Comparison of ENCODE assay signal across 9 mouse cellular contexts in genomic region chr14:14098330-14098980, GRCm38 (mm10). TPM values are rescaled to one million over a fixed set of nuclear protein-coding genes. Genes with fewer than 3 reads are reported as not detected.
A peak's percentile ranks its signal among the peaks of the same experiment; 100 is the strongest.
DNase-seq lines count a peak whose midpoint lies in the region; ATAC-seq and TF ChIP-seq lines count a peak whose summit lies in the region.
"Had no signal": no experiment of that assay in that cellular context is flagged by ENCODE, and none has a peak within 500 bp of the region (broad histone marks: within the 10 kb centered on the region; RNA-seq: fewer than 3 reads in every experiment).

No protein-coding gene starts in this region.

- peak; percentile 48 for DNase-seq in G1E (ENCODE audit: low spot score)
- peak; percentile 96 for DNase-seq in hindbrain, embryonic 11.5 days (ENCODE audit: low spot score)
- peak; percentile 89 for DNase-seq in layer of hippocampus, adult 9-10 months (ENCODE audit: low spot score)
- DNase-seq in ovary, postnatal 36 days (ENCODE audit: low spot score), result peak; percentile 77
- peak; percentile 90 for DNase-seq in thymus, postnatal 14 days

- no peak overlapping the region for H3K4me3 ChIP-seq in G1E (ENCODE audit: low read depth, low read length)
- no peak overlapping the region for H3K4me3 ChIP-seq in forebrain, embryonic 15.5 days
- no peak overlapping the region for H3K4me3 ChIP-seq in hindbrain, embryonic 11.5 days (ENCODE audit: low read depth, low read length)
- no peak overlapping the region for H3K4me3 ChIP-seq in lung, embryonic 16.5 days (ENCODE audit: low read length)
- H3K4me3 ChIP-seq: limb, embryonic 15.5 days had no signal

- no peak overlapping the region for H3K4me2 ChIP-seq in forebrain, embryonic 15.5 days (replicated peaks)
- no peak overlapping the region for H3K4me2 ChIP-seq in hindbrain, embryonic 11.5 days (replicated peaks; ENCODE audit: low read depth, low read length)
- H3K4me2 ChIP-seq in lung, embryonic 16.5 days (ENCODE audit: low read depth, low read length), result no peak overlapping the region
- H3K4me2 ChIP-seq: limb, embryonic 15.5 days had no signal

- 26% methylated on average over 10 of the region's 10 CpGs for WGBS in forebrain, embryonic 15.5 days
- WGBS in hindbrain, embryonic 11.5 days, result 29% methylated on average over 10 of the region's 10 CpGs
- WGBS in lung, embryonic 16.5 days, result 28% methylated on average over 10 of the region's 10 CpGs

- H3K27me3 ChIP-seq in G1E (ENCODE audit: insufficient read depth, low read length), result no peaks in the 10 kb centered on the region
- H3K27me3 ChIP-seq in forebrain, embryonic 15.5 days, result no peaks in the 10 kb centered on the region
- no peaks in the 10 kb centered on the region for H3K27me3 ChIP-seq in hindbrain, embryonic 11.5 days (ENCODE audit: control insufficient read depth, insufficient read depth, low read length)
- H3K27me3 ChIP-seq in lung, embryonic 16.5 days (ENCODE audit: control insufficient read depth, insufficient read depth, low read depth, low read length), result no peaks in the 10 kb centered on the region
- H3K27me3 ChIP-seq: limb, embryonic 15.5 days had no signal

- no peak overlapping the region for H3K9ac ChIP-seq in forebrain, embryonic 15.5 days (replicated peaks)
- no peak overlapping the region for H3K9ac ChIP-seq in hindbrain, embryonic 11.5 days (ENCODE audit: low read depth, low read length)
- no peak overlapping the region for H3K9ac ChIP-seq in lung, embryonic 16.5 days (ENCODE audit: low read length)
- H3K9ac ChIP-seq: limb, embryonic 15.5 days had no signal

- H3K36me3 ChIP-seq in G1E (replicated peaks), result peaks cover 77% of the 10 kb centered on the region
- peaks cover 15% of the 10 kb centered on the region for H3K36me3 ChIP-seq in forebrain, embryonic 15.5 days
- H3K36me3 ChIP-seq in hindbrain, embryonic 11.5 days (ENCODE audit: control insufficient read depth, insufficient read depth, low read length), result 0 out of 2 replicates have a peak, but pooled peaks cover 5% of the 10 kb centered on the region
- H3K36me3 ChIP-seq in lung, embryonic 16.5 days (ENCODE audit: control insufficient read depth, insufficient read depth, low read length), result peaks cover 27% of the 10 kb centered on the region

- ATAC-seq in G1E (ENCODE audit: extremely low read depth, insufficient number of reproducible peaks, low FRiP score, poor library complexity, severe bottlenecking), result peak; percentile 92
- ATAC-seq in cerebellum, adult (ENCODE audit: insufficient number of reproducible peaks, low FRiP score, low TSS enrichment), result peak; percentile 75
- peak; percentile 82 for ATAC-seq in forebrain, embryonic 15.5 days (replicated peaks)
- ATAC-seq in hindbrain, embryonic 11.5 days (ENCODE audit: low FRiP score), result peak; percentile 84
- peak; percentile 69; the same call in 1 of the 2 replicates for ATAC-seq in lung, embryonic 16.5 days (ENCODE audit: low read depth)

- peaks cover 11% of the 10 kb centered on the region; the same call in 1 of the 2 replicates for H3K4me1 ChIP-seq in G1E (ENCODE audit: insufficient read depth, low read depth, low read length)
- H3K4me1 ChIP-seq in forebrain, embryonic 15.5 days, result no peaks in the 10 kb centered on the region
- no peaks in the 10 kb centered on the region for H3K4me1 ChIP-seq in hindbrain, embryonic 11.5 days (replicated peaks; ENCODE audit: control insufficient read depth, insufficient read depth, low read length)
- no peaks in the 10 kb centered on the region for H3K4me1 ChIP-seq in lung, embryonic 16.5 days (replicated peaks; ENCODE audit: control insufficient read depth, insufficient read depth, low read length)
- H3K4me1 ChIP-seq: limb, embryonic 15.5 days had no signal

- no peaks in the 10 kb centered on the region for H3K9me3 ChIP-seq in G1E (replicated peaks)
- no peaks in the 10 kb centered on the region for H3K9me3 ChIP-seq in forebrain, embryonic 15.5 days
- H3K9me3 ChIP-seq in hindbrain, embryonic 11.5 days (ENCODE audit: control insufficient read depth, low read length), result no peaks in the 10 kb centered on the region
- H3K9me3 ChIP-seq in lung, embryonic 16.5 days (ENCODE audit: control insufficient read depth, low read length), result no peaks in the 10 kb centered on the region
- H3K9me3 ChIP-seq: limb, embryonic 15.5 days had no signal

- TF ChIP-seq CTCF in G1E (IDR thresholded peaks at IDR 0.05; ENCODE audit: low read depth, low read length), result peak; percentile 93

- H3K27ac ChIP-seq in forebrain, embryonic 15.5 days (replicated peaks), result no peak overlapping the region
- no peak overlapping the region for H3K27ac ChIP-seq in hindbrain, embryonic 11.5 days (ENCODE audit: low read depth, low read length)
- H3K27ac ChIP-seq in lung, embryonic 16.5 days (ENCODE audit: low read length), result no peak overlapping the region
- H3K27ac ChIP-seq: limb, embryonic 15.5 days had no signal

RNA-seq across cellular contexts. Expression of gene Psmd6, which starts 22.3 kb away (rescaled TPM):
- total RNA-seq in G1E (2014; fragmentation: Nextera tagmentation) (81.6 and 111 TPM in 2 replicates), G1E (2017) (264 and 265 TPM in 2 replicates)
- 77.1 and 83.0 TPM in 2 replicates for polyA plus RNA-seq in G1E (2012)
- 280 and 283 TPM in 2 replicates for polyA plus RNA-seq in forebrain, embryonic 15.5 days (2015; fragmentation: Nextera tagmentation; extraction: Ambion mirVana)
- 314 and 332 TPM in 2 replicates for polyA plus RNA-seq in hindbrain, embryonic 11.5 days (2014; fragmentation: Nextera tagmentation; extraction: Ambion mirVana)
- polyA plus RNA-seq in lung, embryonic 16.5 days (2015; fragmentation: Nextera tagmentation; extraction: Ambion mirVana), result 205 and 209 TPM in 2 replicates
